Comparison of ENCODE assay signal across 18 mouse cellular contexts in genomic region chr14:59543956-59544355, GRCm38 (mm10). TPM values are rescaled to one million over a fixed set of nuclear protein-coding genes. Genes with fewer than 3 reads are reported as not detected.
DNase-seq lines count a peak whose midpoint lies in the region; ATAC-seq and TF ChIP-seq lines count a peak whose summit lies in the region.
"Had no signal": no experiment of that assay in that cellular context is flagged by ENCODE, and none has a peak within 500 bp of the region (broad histone marks: within the 10 kb centered on the region; RNA-seq: fewer than 3 reads in every experiment).

No protein-coding gene starts in this region.

- H3K27me3 ChIP-seq in heart, embryonic 12.5 days (replicated peaks) = no peaks in the 10 kb centered on the region
- no peaks in the 10 kb centered on the region for H3K27me3 ChIP-seq in kidney, postnatal 0 days (ENCODE audit: insufficient read depth, low read length)
- no peaks in the 10 kb centered on the region for H3K27me3 ChIP-seq in lung, postnatal 0 days (replicated peaks; ENCODE audit: insufficient read depth, low read length)
- H3K27me3 ChIP-seq in stomach, postnatal 0 days (ENCODE audit: control insufficient read depth, insufficient read depth, low read length) = no peaks in the 10 kb centered on the region
- H3K27me3 ChIP-seq: embryonic facial prominence, embryonic 12.5 days; forebrain, embryonic 15.5 days; intestine, embryonic 15.5 days; midbrain, embryonic 12.5 days had no signal

- 70% methylated on average over 5 of the region's 5 CpGs for WGBS in heart, embryonic 12.5 days
- WGBS in kidney, postnatal 0 days = 60% methylated on average over 5 of the region's 5 CpGs
- 55% methylated on average over 5 of the region's 5 CpGs for WGBS in lung, postnatal 0 days
- 35% methylated on average over 5 of the region's 5 CpGs for WGBS in stomach, postnatal 0 days

- peak; percentile 92 for DNase-seq in heart, adult 11 months
- DNase-seq in kidney, postnatal 0 days (ENCODE audit: low spot score) = peak; percentile 55
- DNase-seq in kidney, postnatal 36 days = no peak
- peak; percentile 51 for DNase-seq in lung, postnatal 36 days
- DNase-seq in lung, postnatal 0 days (ENCODE audit: low spot score) = no peak
- peak; percentile 36 for DNase-seq in stomach, postnatal 0 days (ENCODE audit: low spot score)
- no peak for DNase-seq in right cerebral cortex, postnatal 14 days
- DNase-seq: cerebellum, adult 9-10 months; layer of hippocampus, postnatal 36 days; retina, postnatal 1 day; right cerebral cortex, postnatal 4 days; thymus, postnatal 25 days had no signal

- H3K36me3 ChIP-seq in heart, embryonic 12.5 days = peaks cover 8% of the 10 kb centered on the region
- H3K36me3 ChIP-seq in kidney, postnatal 0 days (ENCODE audit: insufficient read depth, low read length) = 0 out of 2 replicates have a peak, but pooled peaks cover 6% of the 10 kb centered on the region
- H3K36me3 ChIP-seq in lung, postnatal 0 days (ENCODE audit: insufficient read depth, low read length) = no peaks in the 10 kb centered on the region
- H3K36me3 ChIP-seq in stomach, postnatal 0 days (ENCODE audit: control insufficient read depth, insufficient read depth, low read length) = no peaks in the 10 kb centered on the region; the same call in 1 of the 2 replicates
- H3K36me3 ChIP-seq: embryonic facial prominence, embryonic 12.5 days; forebrain, embryonic 15.5 days; intestine, embryonic 15.5 days; midbrain, embryonic 12.5 days had no signal

- no peak for TF ChIP-seq CTCF in kidney, postnatal 0 days (IDR thresholded peaks at IDR 0.05; ENCODE audit: low read depth)
- TF ChIP-seq CTCF in lung, postnatal 0 days (IDR thresholded peaks at IDR 0.05) = no peak
- no peak for TF ChIP-seq CTCF in stomach, postnatal 0 days (IDR thresholded peaks at IDR 0.05; ENCODE audit: low read depth)

- no peak overlapping the region for H3K27ac ChIP-seq in heart, embryonic 12.5 days (ENCODE audit: poor library complexity, severe bottlenecking)
- H3K27ac ChIP-seq in kidney, postnatal 0 days = no peak overlapping the region
- no peak overlapping the region for H3K27ac ChIP-seq in lung, postnatal 0 days (ENCODE audit: low read length)
- peak overlapping the region; percentile 20; the same call in 1 of the 2 replicates for H3K27ac ChIP-seq in stomach, postnatal 0 days (replicated peaks)
- H3K27ac ChIP-seq: embryonic facial prominence, embryonic 12.5 days; forebrain, embryonic 15.5 days; hindbrain, embryonic 14.5 days; intestine, embryonic 15.5 days; midbrain, embryonic 12.5 days had no signal

- H3K9ac ChIP-seq in heart, embryonic 12.5 days = no peak overlapping the region
- H3K9ac ChIP-seq in kidney, postnatal 0 days (ENCODE audit: low read depth, low read length) = no peak overlapping the region
- no peak overlapping the region for H3K9ac ChIP-seq in lung, postnatal 0 days (replicated peaks; ENCODE audit: low read depth)
- no peak overlapping the region for H3K9ac ChIP-seq in stomach, postnatal 0 days (ENCODE audit: low read length)
- H3K9ac ChIP-seq: embryonic facial prominence, embryonic 12.5 days; forebrain, embryonic 15.5 days; hindbrain, embryonic 14.5 days; intestine, embryonic 15.5 days; midbrain, embryonic 12.5 days had no signal

- H3K4me3 ChIP-seq in heart, embryonic 12.5 days = no peak overlapping the region
- no peak overlapping the region for H3K4me3 ChIP-seq in kidney, postnatal 0 days (replicated peaks; ENCODE audit: low read depth, low read length)
- no peak overlapping the region for H3K4me3 ChIP-seq in lung, postnatal 0 days (ENCODE audit: low read depth, low read length)
- no peak overlapping the region for H3K4me3 ChIP-seq in stomach, postnatal 0 days (ENCODE audit: low read depth, low read length)
- H3K4me3 ChIP-seq: embryonic facial prominence, embryonic 12.5 days; forebrain, embryonic 15.5 days; intestine, embryonic 15.5 days; midbrain, embryonic 12.5 days had no signal

- no peak for ATAC-seq in heart, embryonic 12.5 days (ENCODE audit: insufficient number of reproducible peaks, low FRiP score)
- no peak for ATAC-seq in kidney, postnatal 0 days (replicated peaks; ENCODE audit: low FRiP score, low read depth)
- ATAC-seq in lung, postnatal 0 days = no peak
- no peak for ATAC-seq in stomach, postnatal 0 days (ENCODE audit: low FRiP score, low TSS enrichment)
- ATAC-seq: forebrain, embryonic 15.5 days had no signal

- H3K9me3 ChIP-seq in heart, embryonic 12.5 days (replicated peaks) = no peaks in the 10 kb centered on the region
- no peaks in the 10 kb centered on the region for H3K9me3 ChIP-seq in kidney, postnatal 0 days (replicated peaks; ENCODE audit: low read length)
- no peaks in the 10 kb centered on the region for H3K9me3 ChIP-seq in lung, postnatal 0 days (ENCODE audit: low read length)
- no peaks in the 10 kb centered on the region for H3K9me3 ChIP-seq in stomach, postnatal 0 days (ENCODE audit: control insufficient read depth, low read length)
- H3K9me3 ChIP-seq: embryonic facial prominence, embryonic 12.5 days; forebrain, embryonic 15.5 days; intestine, embryonic 15.5 days; midbrain, embryonic 12.5 days had no signal

- no peak for TF ChIP-seq EP300 in lung, postnatal 0 days (IDR thresholded peaks at IDR 0.05)
- TF ChIP-seq EP300 in stomach, postnatal 0 days (optimal IDR thresholded peaks at IDR 0.05) = no peak

- no peaks in the 10 kb centered on the region for H3K4me1 ChIP-seq in heart, embryonic 12.5 days (replicated peaks)
- H3K4me1 ChIP-seq in kidney, postnatal 0 days (replicated peaks; ENCODE audit: insufficient read depth, low read length) = peaks cover 4% of the 10 kb centered on the region; the same call in 1 of the 2 replicates
- H3K4me1 ChIP-seq in lung, postnatal 0 days (ENCODE audit: insufficient read depth, low read depth, low read length) = peaks cover 3% of the 10 kb centered on the region; the same call in 1 of the 2 replicates
- peaks cover 2% of the 10 kb centered on the region; the same call in 1 of the 2 replicates for H3K4me1 ChIP-seq in stomach, postnatal 0 days (replicated peaks; ENCODE audit: control insufficient read depth, insufficient read depth)
- H3K4me1 ChIP-seq: forebrain, embryonic 15.5 days; intestine, embryonic 15.5 days; midbrain, embryonic 12.5 days had no signal

- H3K4me2 ChIP-seq in heart, embryonic 12.5 days = no peak overlapping the region
- H3K4me2 ChIP-seq in kidney, postnatal 0 days (ENCODE audit: low read length) = no peak overlapping the region
- H3K4me2 ChIP-seq in lung, postnatal 0 days (replicated peaks; ENCODE audit: low read depth, low read length) = no peak overlapping the region
- no peak overlapping the region for H3K4me2 ChIP-seq in stomach, postnatal 0 days (replicated peaks; ENCODE audit: low read depth)
- H3K4me2 ChIP-seq: embryonic facial prominence, embryonic 12.5 days; forebrain, embryonic 15.5 days; hindbrain, embryonic 14.5 days; intestine, embryonic 15.5 days; midbrain, embryonic 12.5 days had no signal

RNA-seq across cellular contexts. Expression of gene Cdadc1, which starts 53.8 kb away (rescaled TPM):
- polyA plus RNA-seq in heart, embryonic 12.5 days (2016; fragmentation: Nextera tagmentation; extraction: Ambion mirVana) = 29.3 and 33.0 TPM in 2 replicates
- polyA plus RNA-seq in kidney, postnatal 0 days (2015; fragmentation: Nextera tagmentation; extraction: Ambion mirVana) = 37.5 and 41.2 TPM in 2 replicates
- polyA plus RNA-seq in lung, postnatal 0 days (2015; fragmentation: Nextera tagmentation; extraction: Ambion mirVana) = 42.0 and 42.3 TPM in 2 replicates
- polyA plus RNA-seq in stomach, postnatal 0 days (2015; fragmentation: Nextera tagmentation; extraction: Ambion mirVana) = 24.2 and 25.1 TPM in 2 replicates

Comparison
In these comparisons a context has a peak if more than half of its experiments do, and no peak if none do; other contexts are left out.
1. DNase-seq: peak in heart, adult 11 months (single experiment), kidney, postnatal 0 days (single experiment), lung, postnatal 36 days (single experiment) and stomach, postnatal 0 days (single experiment); none in kidney, postnatal 36 days (0 of 2), lung, postnatal 0 days (single experiment) and right cerebral cortex, postnatal 14 days (single experiment).